Mouse (Mus musculus): Measurements from ENCODE around the gene Ubash3b.
A peak's percentile ranks its signal among the peaks of the same experiment; 100 is the strongest.

Gene Ubash3b

GRCm38 (mm10) chr9:41161413-41161812, at the start of gene Ubash3b:
TSS of gene Ubash3b (minus strand) at chr9:41161697.
- no peak for DNase-seq (ENCODE audit: extremely low spot score, low read depth, low spot score)

GRCm38 (mm10) chr9:41207130-41208104, 45.9 kb upstream of the Ubash3b start:
- peak; percentile 97 for DNase-seq (ENCODE audit: extremely low spot score, low read depth, low spot score)

DNA sequence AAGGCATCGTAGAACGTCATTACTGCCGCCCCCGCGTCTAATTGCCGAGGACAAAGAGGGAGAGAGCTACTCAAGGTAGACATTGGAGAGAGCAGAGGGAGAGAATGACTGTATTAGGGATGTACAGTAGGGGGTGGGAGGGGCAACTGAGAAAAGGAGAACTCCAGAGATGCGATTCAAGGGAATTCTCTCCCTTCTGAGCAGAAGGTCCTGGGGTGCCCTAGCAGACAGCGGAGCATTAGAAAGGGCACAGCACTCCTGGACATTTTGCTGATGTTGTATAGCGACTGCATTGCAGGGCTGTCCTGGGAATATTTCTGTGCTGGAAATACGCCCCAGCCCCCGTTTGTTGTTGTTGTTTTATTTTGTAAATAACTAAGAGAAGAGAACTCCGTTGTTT, 45.2 kb upstream of the Ubash3b start:
- no peak for DNase-seq (ENCODE audit: extremely low spot score, low read depth, low spot score)

GRCm38 (mm10) chr9:41205267-41205666, 43.8 kb upstream of the Ubash3b start:
- DNase-seq (ENCODE audit: extremely low spot score, low read depth, low spot score), result no peak

DNA sequence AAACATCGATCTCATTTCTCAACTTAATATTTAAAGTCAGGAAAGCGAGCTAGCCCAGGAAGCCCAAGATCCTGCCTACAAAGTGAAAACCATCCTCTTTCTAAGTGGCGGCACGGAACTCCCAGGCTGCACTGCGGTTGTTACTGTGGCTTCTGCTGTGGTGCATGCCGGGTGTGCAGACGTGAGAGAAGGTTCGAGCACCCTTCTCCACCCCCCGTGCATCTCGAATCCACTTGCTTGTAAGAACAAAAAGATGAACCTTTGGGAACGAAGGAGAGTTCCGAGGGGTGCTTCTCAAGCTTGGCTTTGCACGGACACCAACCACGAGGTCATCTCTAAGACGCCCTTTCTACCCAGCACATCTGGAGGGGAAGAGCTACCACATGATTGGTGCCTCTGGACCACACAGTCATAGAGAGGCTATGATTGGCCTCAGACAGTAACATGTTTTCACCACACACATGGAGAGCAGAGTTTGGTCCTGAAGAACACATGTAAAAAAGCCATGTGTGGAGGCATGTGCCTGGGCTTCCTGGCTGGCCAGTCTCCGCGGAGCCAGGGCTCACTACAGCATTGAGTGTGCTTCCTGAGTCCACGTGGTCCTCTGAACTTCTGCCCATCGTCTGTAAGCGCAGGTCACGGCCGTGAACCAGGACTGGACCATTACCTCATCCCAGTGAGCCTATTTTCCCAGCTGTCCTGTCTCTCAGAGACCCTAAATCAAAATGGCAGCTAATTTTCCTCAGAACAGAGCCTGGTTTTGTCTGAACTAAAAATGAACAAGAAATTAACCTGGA, 38.2 kb upstream of the Ubash3b start:
- no peak for DNase-seq (ENCODE audit: extremely low spot score, low read depth, low spot score)

DNA sequence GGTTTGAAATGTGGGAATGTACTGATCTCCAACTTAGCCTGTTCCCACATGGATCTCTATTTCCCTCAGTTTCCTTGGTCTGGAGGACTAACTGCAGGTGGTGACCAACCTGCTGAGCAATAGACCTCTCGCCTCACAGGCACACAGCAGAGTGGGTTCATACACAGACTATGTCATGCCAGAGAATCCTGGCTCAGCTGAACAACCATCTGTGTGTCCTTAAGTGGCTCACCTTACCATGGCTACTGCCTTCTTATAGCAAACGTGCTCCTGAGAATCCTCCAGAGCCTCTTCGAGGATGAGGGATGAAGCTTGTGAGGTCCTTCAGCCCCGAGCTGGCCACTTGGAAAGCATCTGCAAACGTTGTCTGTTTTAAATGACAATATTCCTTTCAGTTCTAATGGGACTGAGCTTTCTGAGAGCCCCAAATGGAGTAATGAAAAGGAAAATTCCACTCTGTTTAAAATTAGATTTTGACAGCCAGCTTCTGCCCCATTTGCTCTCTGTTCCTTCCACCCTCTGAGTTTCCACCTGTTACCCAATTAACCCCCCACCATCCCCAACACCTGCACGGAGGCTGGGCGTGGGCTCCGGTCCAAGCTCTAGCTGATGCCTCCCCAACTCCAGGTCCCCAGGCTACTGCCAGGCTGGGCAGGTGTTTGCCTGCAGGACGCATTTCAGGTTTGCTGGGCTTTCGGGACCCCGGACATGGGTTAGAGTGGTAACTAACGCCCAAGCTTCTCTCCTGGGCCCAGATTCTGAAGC, 37.2 kb upstream of the Ubash3b start:
- DNase-seq (ENCODE audit: extremely low spot score, low read depth, low spot score), result no peak

DNA sequence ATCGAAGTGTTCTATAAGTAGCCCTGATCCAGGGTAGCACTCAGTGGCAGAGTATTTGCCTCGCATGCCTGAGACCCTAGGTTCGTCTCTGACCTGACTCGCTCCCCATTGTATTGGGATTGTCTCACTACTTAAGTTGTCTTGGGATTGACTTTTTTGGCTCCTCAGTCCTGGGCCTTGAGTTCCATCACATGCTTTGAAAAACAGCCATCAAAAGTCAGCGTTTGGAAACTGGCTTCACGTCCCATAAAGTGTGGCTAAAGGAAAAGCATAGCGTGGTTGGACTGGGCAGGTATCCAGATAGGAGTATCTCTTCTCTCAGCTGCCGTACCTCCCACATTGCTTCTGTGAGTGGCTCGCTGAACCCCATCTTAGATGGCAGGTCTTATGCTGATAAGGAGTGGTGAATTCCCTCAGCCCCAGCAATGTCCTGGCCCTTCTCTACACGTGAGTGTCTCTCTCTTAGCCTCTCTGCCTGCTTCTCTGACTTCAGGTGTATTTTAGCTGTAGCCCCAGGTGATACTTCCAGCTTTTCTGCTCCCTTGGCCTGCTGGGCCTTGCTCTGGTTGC, 34.3 kb upstream of the Ubash3b start:
- no peak for DNase-seq (ENCODE audit: extremely low spot score, low read depth, low spot score)

- DNase-seq (ENCODE audit: extremely low spot score, low read depth, low spot score), result no peak
These were observed 30.2 kb upstream of the Ubash3b start for GRCm38 (mm10) chr9:41191651-41192210.

- peak; percentile 62 for DNase-seq (ENCODE audit: extremely low spot score, low read depth, low spot score)
These were observed 29.4 kb upstream of the Ubash3b start for GRCm38 (mm10) chr9:41190745-41191482.

DNA sequence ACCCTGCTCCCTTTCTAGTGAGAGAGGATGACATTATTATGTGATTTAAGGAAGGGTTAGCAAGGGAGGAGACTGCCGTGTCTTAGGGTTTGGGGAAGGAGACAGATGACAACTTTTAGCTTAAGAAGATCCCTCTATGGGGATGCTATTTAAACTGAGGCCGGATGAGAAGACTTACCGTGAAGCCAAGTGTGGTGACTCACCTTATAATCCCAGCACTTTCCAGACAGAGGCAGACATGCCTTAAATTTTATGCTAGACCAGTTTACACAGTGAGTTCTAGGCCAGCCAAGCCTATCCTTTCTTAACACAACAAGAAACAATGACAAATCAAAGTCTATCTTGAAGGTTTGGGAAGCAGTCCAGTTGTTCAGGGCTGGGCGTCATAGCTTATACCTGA, 26.4 kb upstream of the Ubash3b start:
- no peak for DNase-seq (ENCODE audit: extremely low spot score, low read depth, low spot score)

GRCm38 (mm10) chr9:41187498-41187897, 26.0 kb upstream of the Ubash3b start:
- no peak for DNase-seq (ENCODE audit: extremely low spot score, low read depth, low spot score)

DNA sequence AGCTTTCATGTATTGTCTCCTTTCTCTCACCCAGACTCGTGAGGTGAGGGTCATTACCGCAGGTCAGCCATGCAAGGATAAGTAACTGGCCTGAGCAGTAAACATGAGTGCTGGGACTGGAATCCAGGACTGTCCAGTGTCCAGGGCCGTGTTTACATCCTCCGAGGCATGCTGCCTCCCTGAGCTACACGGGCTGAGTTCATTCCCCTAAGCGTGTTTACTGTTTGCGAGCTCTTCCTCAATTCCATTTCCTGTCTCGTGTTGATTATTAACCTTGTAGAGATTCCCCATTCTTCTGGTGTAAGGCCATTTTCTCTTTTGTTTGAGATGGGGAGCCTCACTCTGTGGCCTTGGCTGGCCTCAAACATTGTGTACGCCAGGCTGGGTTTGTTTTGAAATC, 23.8 kb upstream of the Ubash3b start:
- no peak for DNase-seq (ENCODE audit: extremely low spot score, low read depth, low spot score)

GRCm38 (mm10) chr9:41182550-41182949, 21.1 kb upstream of the Ubash3b start:
- DNase-seq (ENCODE audit: extremely low spot score, low read depth, low spot score), result peak; percentile 24

GRCm38 (mm10) chr9:41181803-41182202, 20.3 kb upstream of the Ubash3b start:
- DNase-seq (ENCODE audit: extremely low spot score, low read depth, low spot score), result no peak

DNA sequence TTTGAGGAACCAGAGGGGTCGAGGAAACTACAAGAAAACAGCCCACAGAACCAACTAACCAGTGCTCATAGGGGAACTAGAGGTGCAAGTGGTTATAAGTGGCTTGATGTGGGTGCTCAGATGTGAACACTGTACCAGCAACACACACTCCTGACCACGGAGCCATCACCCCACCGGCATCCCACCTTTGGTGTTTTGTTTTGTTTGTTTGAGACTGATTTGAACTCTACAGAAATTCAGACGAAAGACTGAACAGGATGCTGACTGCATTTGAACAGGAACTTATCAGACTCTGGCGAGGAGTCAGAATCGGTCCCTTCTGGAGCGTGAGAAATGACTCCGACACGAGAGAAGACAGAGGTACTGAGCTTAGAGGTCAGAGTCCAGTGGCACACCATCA, 19.9 kb upstream of the Ubash3b start:
- no peak for DNase-seq (ENCODE audit: extremely low spot score, low read depth, low spot score)

- no peak for DNase-seq (ENCODE audit: extremely low spot score, low read depth, low spot score)
These were observed 17.6 kb upstream of the Ubash3b start for GRCm38 (mm10) chr9:41179056-41179455.

DNA sequence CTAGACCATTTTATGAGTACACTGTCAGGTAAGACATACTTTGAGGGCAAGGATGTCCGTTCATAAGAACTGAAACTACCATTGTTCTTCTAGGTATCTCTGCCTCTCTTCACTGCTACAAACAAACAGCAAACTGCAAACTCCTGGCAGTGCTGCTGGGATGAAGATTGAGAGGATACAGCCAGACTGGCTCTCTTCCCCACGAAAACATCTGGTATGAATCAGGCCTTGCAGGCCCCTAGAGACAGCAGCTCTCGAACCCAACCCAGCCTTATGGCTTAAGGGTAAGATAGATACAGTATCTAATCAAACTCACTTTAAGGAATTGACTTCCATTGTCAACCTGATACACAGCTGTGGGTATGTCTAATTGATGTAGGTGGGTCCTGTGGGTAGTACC, 11.7 kb upstream of the Ubash3b start:
- DNase-seq (ENCODE audit: extremely low spot score, low read depth, low spot score), result no peak

GRCm38 (mm10) chr9:41172426-41172825, 10.9 kb upstream of the Ubash3b start:
- no peak for DNase-seq (ENCODE audit: extremely low spot score, low read depth, low spot score)

GRCm38 (mm10) chr9:41170026-41170425, 8.5 kb upstream of the Ubash3b start:
- DNase-seq (ENCODE audit: extremely low spot score, low read depth, low spot score), result no peak

- DNase-seq (ENCODE audit: extremely low spot score, low read depth, low spot score), result no peak
These were observed 7.2 kb upstream of the Ubash3b start for GRCm38 (mm10) chr9:41168656-41169055.

Data from hindlimb bud, embryonic 11.5 days (tissue).